Mouse (Mus musculus) small intestine, adult 2 months (tissue): ENCODE results near the gene Foxc2.

ENCODE experiments used
- CTCF ChIP-seq: fragments of 200-500 bp; IDR thresholded peaks from 2 replicates; pipeline ENCODE4 v1.5.1; 2012; ENCODE audit warnings: low read depth, mild to moderate bottlenecking, control low read depth, inconsistent platforms, low read length, moderate library complexity, mixed read lengths; ENCODE audit not compliant: insufficient replicate concordance, insufficient read length; ENCODE audit errors: extremely low read depth
- POLR2A ChIP-seq: fragments of 200-500 bp; IDR thresholded peaks from 2 replicates; pipeline ENCODE4 v1.6.1; 2012; ENCODE audit warnings: low read depth, mild to moderate bottlenecking, control low read depth, inconsistent platforms, low read length, moderate library complexity

GRCm38 (mm10) chr8:121093496-121093895, 22.5 kb upstream of the Foxc2 start:
- no peak for TF ChIP-seq POLR2A
- TF ChIP-seq CTCF, result no peak
